Mouse (Mus musculus) liver, embryonic 14.5 days (tissue): ENCODE measurements around the gene Prpf31. TPM values are rescaled to one million over a fixed set of nuclear protein-coding genes. Genes with fewer than 3 reads are reported as not detected.

Experiments used
- ATAC-seq: fragments of 200-750 bp; cut with Nextera tagmentation; 2 replicates; pipeline ENCODE4 v1.8.0; 2017; ENCODE audit warnings: moderate number of reproducible peaks, mild to moderate bottlenecking, moderate library complexity; ENCODE audit not compliant: insufficient read depth
- DNase-seq, 3 experiments: peaks; one replicate each; pipeline ENCODE4 v3.0.0-alpha.2; 2012 to 2013; ENCODE audit warnings: low read depth in 3 of 3, low spot score in 3 of 3
- H3K27ac ChIP-seq: fragments of 300-500 bp; sonication (generic); 2 replicates; pipeline ENCODE4 v1.5.1; 2014; ENCODE audit warnings: moderate library complexity, mild to moderate bottlenecking, control low read depth, inconsistent platforms
- H3K27me3 ChIP-seq: fragments of 300-500 bp; sonication (generic); 2 replicates; pipeline ENCODE4 v1.6.1; 2014; ENCODE audit warnings: mild to moderate bottlenecking, low read length, moderate library complexity; ENCODE audit not compliant: control insufficient read depth, insufficient read depth
- H3K36me3 ChIP-seq: fragments of 300-500 bp; sonication (generic); replicated peaks from 2 replicates; pipeline ENCODE4 v1.6.1; 2014; ENCODE audit warnings: low read depth; ENCODE audit not compliant: control insufficient read depth, insufficient read depth
- H3K4me1 ChIP-seq, 2 experiments: fragments of 200-500 bp in 1 of 2; fragments of 300-500 bp in 1 of 2; sonication (generic) in 1 of 2; replicated peaks; 2 replicates each; pipeline ENCODE4 v1.6.1; 2012 to 2014; ENCODE audit warnings: antibody characterized with exemption in 1 of 2, inconsistent platforms in 1 of 2, low read length in 1 of 2; ENCODE audit not compliant: control insufficient read depth in 2 of 2, insufficient read depth in 2 of 2
- H3K4me2 ChIP-seq: fragments of 300-500 bp; sonication (generic); 2 replicates; pipeline ENCODE4 v1.6.1; 2014; ENCODE audit warnings: low read depth, mild to moderate bottlenecking, control low read depth, moderate library complexity
- H3K4me3 ChIP-seq, 2 experiments: fragments of 200-500 bp in 1 of 2; fragments of 300-500 bp in 1 of 2; sonication (generic) in 1 of 2; 2 replicates each; pipeline ENCODE4 v1.5.1; 2012 to 2014; ENCODE audit warnings: low read depth in 2 of 2, low read length in 2 of 2, mild to moderate bottlenecking in 2 of 2, control low read depth in 1 of 2, inconsistent platforms in 1 of 2, moderate library complexity in 1 of 2; ENCODE audit not compliant: insufficient read depth in 1 of 2
- H3K9ac ChIP-seq: fragments of 300-500 bp; sonication (generic); replicated peaks from 2 replicates; pipeline ENCODE4 v1.6.1; 2014; ENCODE audit warnings: mild to moderate bottlenecking, control low read depth, moderate library complexity
- H3K9me3 ChIP-seq: fragments of 300-500 bp; sonication (generic); 2 replicates; pipeline ENCODE4 v1.6.1; 2016; ENCODE audit warnings: low read length, mixed read lengths; ENCODE audit not compliant: control insufficient read depth
- CTCF ChIP-seq: IDR thresholded peaks from 2 replicates; pipeline ENCODE4 v1.5.1; 2016; ENCODE audit warnings: antibody characterized with exemption, low read depth, control low read depth
- EP300 ChIP-seq: IDR thresholded peaks from 2 replicates; pipeline ENCODE4 v1.6.1; 2016; ENCODE audit warnings: antibody characterized with exemption, low read depth
- WGBS: fragments of 180-500 bp; shearing (Covaris S2); extraction: QIAGEN DNeasy Blood & Tissue Kit; methylation state at CpG from one replicate; pipeline ENCODE4 v1.1.7; 2014; ENCODE audit not compliant: insufficient replicate concordance; 5-methylcytosine and 5-hydroxymethylcytosine counted together
- polyA plus RNA-seq, 2 experiments: library from polyadenylated mRNA; depleted of rRNA in 1 of 2; stranded (reverse) in 1 of 2; unstranded in 1 of 2; fragments of >200 nt; fragmentation: Nextera tagmentation in 1 of 2; extraction: Ambion mirVana in 1 of 2; gene quantifications; 2 replicates each; pipeline versions ENCODE4 v1.2.1 to v1.2.3; 2012 to 2014

Gene Prpf31
- polyA plus RNA-seq, 2 experiments, result 28.4 to 46.4 TPM

- peak; percentile 80 for ATAC-seq
- H3K4me2 ChIP-seq, result no peak overlapping the region
- no peak overlapping the region for H3K4me3 ChIP-seq
- H3K36me3 ChIP-seq, result no peaks in the 10 kb centered on the region
- 46% methylated on average over 10 of the region's 10 CpGs for WGBS
- peak; percentile 56 to 59 (median 57) for DNase-seq
- H3K27ac ChIP-seq, result no peak overlapping the region
- no peaks in the 10 kb centered on the region for H3K27me3 ChIP-seq
- H3K9ac ChIP-seq, result no peak overlapping the region
- TF ChIP-seq EP300 (no peak), CTCF (peak; percentile 98)
- H3K4me1 ChIP-seq, result no peaks in the 10 kb centered on the region
- H3K9me3 ChIP-seq, result no peaks in the 10 kb centered on the region
Observed at GRCm38 (mm10) chr7:3674507-3675227, 44.9 kb downstream of the Prpf31 start.

GRCm38 (mm10) chr7:3675228-3675548 is 45.4 kb downstream of the Prpf31 start:
- no peaks in the 10 kb centered on the region for H3K36me3 ChIP-seq
- DNase-seq, result no peak
- 57% methylated on average over 3 of the region's 3 CpGs for WGBS

GRCm38 (mm10) chr7:3676371-3676770 is 46.6 kb downstream of the Prpf31 start:
- H3K9me3 ChIP-seq, result no peaks in the 10 kb centered on the region
- no peaks in the 10 kb centered on the region for H3K4me1 ChIP-seq
- no peak overlapping the region for H3K9ac ChIP-seq
- ATAC-seq, result no peak
- no peak for TF ChIP-seq EP300
- TF ChIP-seq CTCF, result no peak
- 81% methylated on average over 12 of the region's 12 CpGs for WGBS
- no peaks in the 10 kb centered on the region for H3K36me3 ChIP-seq
- H3K4me3 ChIP-seq, result no peak overlapping the region
- no peak for DNase-seq
- H3K27me3 ChIP-seq, result no peaks in the 10 kb centered on the region
- H3K4me2 ChIP-seq, result no peak overlapping the region
- H3K27ac ChIP-seq, result no peak overlapping the region

More at GRCm38 (mm10) chr7:3675228-3675548, 45.4 kb downstream of the Prpf31 start:
- Histone ChIP-seq H3K4me1 (no peaks in the 10 kb centered on the region), H3K4me3 (no peak overlapping the region), H3K9me3 (no peaks in the 10 kb centered on the region), H3K27me3 (no peaks in the 10 kb centered on the region), H3K4me2 (no peak overlapping the region), H3K27ac (no peak overlapping the region), H3K9ac (no peak overlapping the region)
- no peak for TF ChIP-seq EP300
- TF ChIP-seq CTCF, result no peak
- no peak for ATAC-seq

GRCm38 (mm10) chr7:3677342-3677741 is 47.6 kb downstream of the Prpf31 start, which contains the start of gene Tmc4:
TSS of gene Tmc4 (minus strand) at chr7:3677553.
- H3K27ac ChIP-seq, result no peak within 1 kb of the TSS
- DNase-seq (no peak), ATAC-seq (no peak)
- WGBS, result 62% methylated on average over 9 of the region's 9 CpGs
- H3K4me3 ChIP-seq, result no peak within 1 kb of the TSS
- H3K27me3 ChIP-seq, result no peaks in the 10 kb centered on the region
- H3K36me3 ChIP-seq, result no peaks in the 10 kb centered on the region
- TF ChIP-seq CTCF, result no peak
- no peak for TF ChIP-seq EP300
- no peak within 1 kb of the TSS for H3K9ac ChIP-seq
- no peaks in the 10 kb centered on the region for H3K9me3 ChIP-seq
- H3K4me2 ChIP-seq, result no peak within 1 kb of the TSS
- H3K4me1 ChIP-seq, result no peaks in the 10 kb centered on the region

- H3K4me3 ChIP-seq, result no peak overlapping the region
- H3K4me1 ChIP-seq, result no peaks in the 10 kb centered on the region
- TF ChIP-seq EP300, result no peak
- no peak for TF ChIP-seq CTCF
- ATAC-seq, result no peak
- no peak for DNase-seq
- H3K9me3 ChIP-seq, result no peaks in the 10 kb centered on the region
- no peaks in the 10 kb centered on the region for H3K36me3 ChIP-seq
- H3K27me3 ChIP-seq, result no peaks in the 10 kb centered on the region
- no peak overlapping the region for H3K27ac ChIP-seq
- 74% methylated on average over 10 of the region's 10 CpGs for WGBS
- H3K9ac ChIP-seq, result no peak overlapping the region
- H3K4me2 ChIP-seq, result no peak overlapping the region
Observed at GRCm38 (mm10) chr7:3683908-3684550, 54.2 kb downstream of the Prpf31 start.
